Mouse (Mus musculus) midbrain, embryonic 16.5 days (tissue): Measurements from ENCODE around the gene Atl2. TPM values are rescaled to one million over a fixed set of nuclear protein-coding genes. Genes with fewer than 3 reads are reported as not detected.

ENCODE experiments used
- ATAC-seq: fragments of 200-750 bp; cut with Nextera tagmentation; 2 replicates; pipeline ENCODE4 v1.8.0; 2017; ENCODE audit warnings: moderate TSS enrichment
- H3K27ac ChIP-seq: fragments of 300-500 bp; sonication (generic); 2 replicates; pipeline ENCODE4 v1.5.1; 2014; ENCODE audit warnings: mild to moderate bottlenecking, low read length, mixed read lengths
- H3K27me3 ChIP-seq: fragments of 300-500 bp; sonication (generic); 2 replicates; pipeline ENCODE4 v1.6.1; 2014; ENCODE audit warnings: low read depth, low read length, mixed read lengths; ENCODE audit not compliant: control insufficient read depth, insufficient read depth
- H3K36me3 ChIP-seq: fragments of 300-500 bp; sonication (generic); 2 replicates; pipeline ENCODE4 v1.6.1; 2014; ENCODE audit warnings: mild to moderate bottlenecking, low read length, moderate library complexity, mixed read lengths; ENCODE audit not compliant: control insufficient read depth, insufficient read depth
- H3K4me1 ChIP-seq: fragments of 300-500 bp; sonication (generic); 2 replicates; pipeline ENCODE4 v1.6.1; 2014; ENCODE audit warnings: mild to moderate bottlenecking, low read length, mixed read lengths; ENCODE audit not compliant: control insufficient read depth, insufficient read depth
- H3K4me2 ChIP-seq: fragments of 300-500 bp; sonication (generic); 2 replicates; pipeline ENCODE4 v1.6.1; 2014; ENCODE audit warnings: mild to moderate bottlenecking, low read length, mixed read lengths
- H3K4me3 ChIP-seq: fragments of 300-500 bp; sonication (generic); 2 replicates; pipeline ENCODE4 v1.5.1; 2014; ENCODE audit warnings: low read depth, mild to moderate bottlenecking, low read length, moderate library complexity, mixed read lengths
- H3K9ac ChIP-seq: fragments of 300-500 bp; sonication (generic); 2 replicates; pipeline ENCODE4 v1.6.1; 2014; ENCODE audit warnings: low read depth, low read length, mixed read lengths
- H3K9me3 ChIP-seq: fragments of 300-500 bp; sonication (generic); replicated peaks from 2 replicates; pipeline ENCODE4 v1.6.1; 2014; ENCODE audit warnings: mild to moderate bottlenecking, low read length, mixed read lengths; ENCODE audit not compliant: control insufficient read depth, poor library complexity, severe bottlenecking
- WGBS: fragments of 180-500 bp; shearing (Covaris S2); extraction: QIAGEN DNeasy Blood & Tissue Kit; methylation state at CpG from one replicate; pipeline ENCODE4 v1.1.7; 2014; 5-methylcytosine and 5-hydroxymethylcytosine counted together
- polyA plus RNA-seq: library from polyadenylated mRNA; unstranded; fragments of >200 nt; fragmentation: Nextera tagmentation; extraction: Ambion mirVana; gene quantifications from 2 replicates; pipeline ENCODE4 v1.2.1, GENCODE M21; 2015

Gene Atl2
- polyA plus RNA-seq, 1 experiment from 2014 or later = 39.2 TPM

DNA sequence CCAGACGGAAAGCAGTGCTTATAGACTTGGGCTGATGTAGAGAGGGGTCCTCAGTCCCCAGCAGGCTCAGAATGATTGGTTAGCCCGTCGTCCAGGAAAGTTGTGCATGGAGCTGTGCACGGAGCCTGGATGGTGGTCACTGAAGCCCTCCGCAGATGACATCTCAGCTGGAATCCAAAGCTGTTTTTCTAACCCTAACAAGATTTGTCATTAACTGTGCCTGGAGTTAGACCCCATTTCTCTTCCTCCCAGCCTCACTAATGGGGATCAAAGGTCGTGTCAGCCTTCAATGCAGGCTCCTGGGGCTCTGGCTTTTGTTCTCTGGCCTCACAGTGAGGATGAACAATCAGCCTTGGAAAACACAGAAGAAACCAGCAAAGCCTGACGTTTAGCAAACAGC is 77.9 kb downstream of the Atl2 start:
- H3K27ac ChIP-seq = no peak overlapping the region
- WGBS = 8% methylated on average over 7 of the region's 7 CpGs
- H3K4me2 ChIP-seq = no peak overlapping the region
- H3K4me3 ChIP-seq = no peak overlapping the region
- no peaks in the 10 kb centered on the region for H3K4me1 ChIP-seq
- H3K36me3 ChIP-seq = no peaks in the 10 kb centered on the region
- no peak for ATAC-seq
- H3K9ac ChIP-seq = no peak overlapping the region
- H3K9me3 ChIP-seq = no peaks in the 10 kb centered on the region
- no peaks in the 10 kb centered on the region; the same call in none of the 2 replicates for H3K27me3 ChIP-seq

GRCm38 (mm10) chr17:79817551-79817950 is 78.4 kb downstream of the Atl2 start:
- H3K27ac ChIP-seq = no peak overlapping the region
- H3K9me3 ChIP-seq = no peaks in the 10 kb centered on the region
- no peak overlapping the region for H3K4me2 ChIP-seq
- no peaks in the 10 kb centered on the region for H3K36me3 ChIP-seq
- H3K9ac ChIP-seq = no peak overlapping the region
- H3K4me1 ChIP-seq = no peaks in the 10 kb centered on the region
- no peaks in the 10 kb centered on the region; the same call in none of the 2 replicates for H3K27me3 ChIP-seq
- no peak overlapping the region for H3K4me3 ChIP-seq
- no peak for ATAC-seq
- 37% methylated on average over 9 of the region's 9 CpGs for WGBS

GRCm38 (mm10) chr17:79816896-79817295 is 79.0 kb downstream of the Atl2 start:
- H3K36me3 ChIP-seq = no peaks in the 10 kb centered on the region
- no peak overlapping the region for H3K27ac ChIP-seq
- WGBS = 68% methylated on average over 6 of the region's 6 CpGs
- no peaks in the 10 kb centered on the region for H3K9me3 ChIP-seq
- no peak for ATAC-seq
- H3K4me3 ChIP-seq = no peak overlapping the region
- no peaks in the 10 kb centered on the region; the same call in none of the 2 replicates for H3K27me3 ChIP-seq
- H3K9ac ChIP-seq = no peak overlapping the region
- H3K4me1 ChIP-seq = no peaks in the 10 kb centered on the region
- H3K4me2 ChIP-seq = no peak overlapping the region

DNA sequence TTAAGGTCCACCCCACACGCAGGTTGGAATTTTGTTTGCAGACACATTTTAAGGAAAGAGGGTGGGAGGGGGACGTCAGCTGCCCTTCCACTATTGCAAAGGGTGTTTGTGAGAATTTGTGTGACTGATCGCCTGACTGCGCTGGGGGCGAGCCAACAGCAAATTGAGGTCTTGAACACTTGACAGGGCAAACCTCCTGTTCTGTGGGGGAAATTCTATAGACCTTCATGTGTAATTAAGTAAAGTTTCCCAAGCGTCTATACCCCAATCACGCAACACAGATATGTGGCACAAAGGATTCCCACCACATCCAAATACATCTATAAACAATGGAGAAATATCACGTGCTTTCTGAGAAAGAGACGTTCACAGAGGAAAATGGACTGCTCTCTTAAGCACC is 85.5 kb downstream of the Atl2 start:
- no peak overlapping the region for H3K27ac ChIP-seq
- no peaks in the 10 kb centered on the region for H3K36me3 ChIP-seq
- H3K9me3 ChIP-seq = no peaks in the 10 kb centered on the region
- no peak overlapping the region for H3K9ac ChIP-seq
- H3K4me2 ChIP-seq = no peak overlapping the region
- no peak overlapping the region for H3K4me3 ChIP-seq
- no peak for ATAC-seq
- no peaks in the 10 kb centered on the region for H3K4me1 ChIP-seq
- H3K27me3 ChIP-seq = no peaks in the 10 kb centered on the region; the same call in 1 of the 2 replicates
- WGBS = 73% methylated on average over 9 of the region's 9 CpGs

- Histone ChIP-seq H3K36me3 (no peaks in the 10 kb centered on the region), H3K4me3 (no peak overlapping the region), H3K9ac (no peak overlapping the region), H3K4me2 (no peak overlapping the region), H3K27me3 (no peaks in the 10 kb centered on the region; the same call in 1 of the 2 replicates), H3K27ac (no peak overlapping the region), H3K4me1 (no peaks in the 10 kb centered on the region), H3K9me3 (no peaks in the 10 kb centered on the region)
- 68% methylated on average over 23 of the region's 23 CpGs for WGBS
- ATAC-seq = peak; percentile 73
Observed at GRCm38 (mm10) chr17:79809491-79810316, 86.2 kb downstream of the Atl2 start.

- Histone ChIP-seq H3K36me3 (no peaks in the 10 kb centered on the region), H3K4me3 (no peak overlapping the region), H3K27ac (no peak overlapping the region), H3K4me2 (no peak overlapping the region), H3K27me3 (no peaks in the 10 kb centered on the region), H3K4me1 (no peaks in the 10 kb centered on the region), H3K9me3 (no peaks in the 10 kb centered on the region), H3K9ac (no peak overlapping the region)
- no peak for ATAC-seq
- whole genome bisulfite sequencing = 80% methylated on average over 8 of the region's 8 CpGs
Observed at GRCm38 (mm10) chr17:79807237-79807930, 88.5 kb downstream of the Atl2 start.

- no peaks in the 10 kb centered on the region for H3K9me3 ChIP-seq
- H3K4me1 ChIP-seq = no peaks in the 10 kb centered on the region
- H3K27ac ChIP-seq = no peak overlapping the region
- H3K27me3 ChIP-seq = no peaks in the 10 kb centered on the region
- WGBS = 78% methylated on average over 2 of the region's 2 CpGs
- no peaks in the 10 kb centered on the region for H3K36me3 ChIP-seq
- no peak overlapping the region for H3K4me3 ChIP-seq
- ATAC-seq = no peak
- no peak overlapping the region for H3K4me2 ChIP-seq
- no peak overlapping the region for H3K9ac ChIP-seq
Observed at GRCm38 (mm10) chr17:79804747-79805146, 91.2 kb downstream of the Atl2 start.

- no peak overlapping the region for H3K9ac ChIP-seq
- H3K4me1 ChIP-seq = no peaks in the 10 kb centered on the region
- H3K36me3 ChIP-seq = no peaks in the 10 kb centered on the region
- no peak overlapping the region for H3K27ac ChIP-seq
- WGBS = 86% methylated on average over 7 of the region's 7 CpGs
- H3K4me3 ChIP-seq = no peak overlapping the region
- ATAC-seq = no peak
- no peaks in the 10 kb centered on the region for H3K27me3 ChIP-seq
- no peak overlapping the region for H3K4me2 ChIP-seq
- no peaks in the 10 kb centered on the region for H3K9me3 ChIP-seq
Observed at GRCm38 (mm10) chr17:79802056-79802455, 93.9 kb downstream of the Atl2 start.

DNA sequence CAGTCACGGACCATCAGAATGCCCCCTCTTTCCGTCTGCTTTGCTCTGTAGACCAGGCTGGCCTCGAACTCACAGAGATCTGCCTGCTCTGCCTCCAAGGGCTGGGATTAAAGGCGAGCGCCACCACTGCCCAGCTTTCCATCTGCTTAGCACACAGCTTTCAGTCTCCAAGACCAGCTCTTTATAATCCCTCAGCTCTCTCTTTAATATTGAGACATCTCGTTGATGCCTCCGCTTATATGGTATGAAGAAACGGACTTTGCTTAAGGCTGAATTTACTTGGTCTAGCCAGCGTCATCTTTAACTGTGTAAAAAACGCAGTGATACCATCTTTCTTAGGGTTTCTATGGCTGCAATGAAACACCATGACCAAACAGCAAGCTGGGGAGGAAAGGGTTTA is 97.1 kb downstream of the Atl2 start:
- no peak for ATAC-seq
- no peak overlapping the region for H3K4me2 ChIP-seq
- H3K27me3 ChIP-seq = no peaks in the 10 kb centered on the region
- WGBS = 93% methylated on average over 10 of the region's 10 CpGs
- no peaks in the 10 kb centered on the region for H3K9me3 ChIP-seq
- H3K9ac ChIP-seq = no peak overlapping the region
- H3K4me1 ChIP-seq = no peaks in the 10 kb centered on the region
- H3K4me3 ChIP-seq = no peak overlapping the region
- H3K36me3 ChIP-seq = no peaks in the 10 kb centered on the region
- no peak overlapping the region for H3K27ac ChIP-seq
